Mouse (Mus musculus) midbrain, embryonic 13.5 days (tissue): ENCODE measurements around the gene Lsg1. TPM values are rescaled to one million over a fixed set of nuclear protein-coding genes. Genes with fewer than 3 reads are reported as not detected.

Source experiments
- ATAC-seq: fragments of 200-750 bp; cut with Nextera tagmentation; 2 replicates; pipeline ENCODE4 v1.8.0; 2017; ENCODE audit warnings: mild to moderate bottlenecking, moderate TSS enrichment, moderate library complexity
- H3K27ac ChIP-seq: fragments of 300-500 bp; sonication (generic); 2 replicates; pipeline ENCODE4 v1.5.1; 2015; ENCODE audit warnings: inconsistent platforms, mild to moderate bottlenecking, moderate library complexity
- H3K27me3 ChIP-seq: fragments of 300-500 bp; sonication (generic); 2 replicates; pipeline ENCODE4 v1.6.1; 2015; ENCODE audit warnings: mild to moderate bottlenecking, inconsistent platforms
- H3K36me3 ChIP-seq: fragments of 300-500 bp; sonication (generic); 2 replicates; pipeline ENCODE4 v1.6.1; 2015; ENCODE audit warnings: mild to moderate bottlenecking, inconsistent platforms
- H3K4me1 ChIP-seq: fragments of 300-500 bp; sonication (generic); replicated peaks from 2 replicates; pipeline ENCODE4 v1.6.1; 2015; ENCODE audit warnings: inconsistent platforms
- H3K4me2 ChIP-seq: fragments of 300-500 bp; sonication (generic); replicated peaks from 2 replicates; pipeline ENCODE4 v1.6.1; 2015; ENCODE audit warnings: moderate library complexity, mild to moderate bottlenecking, inconsistent platforms
- H3K4me3 ChIP-seq: fragments of 300-500 bp; sonication (generic); replicated peaks from 2 replicates; pipeline ENCODE4 v1.5.1; 2015; ENCODE audit warnings: mild to moderate bottlenecking, inconsistent platforms
- H3K9ac ChIP-seq: fragments of 300-500 bp; sonication (generic); replicated peaks from 2 replicates; pipeline ENCODE4 v1.6.1; 2015; ENCODE audit warnings: mild to moderate bottlenecking, inconsistent platforms
- H3K9me3 ChIP-seq: fragments of 300-500 bp; sonication (generic); 2 replicates; pipeline ENCODE4 v1.6.1; 2016; ENCODE audit warnings: mild to moderate bottlenecking, inconsistent platforms
- WGBS: fragments of 180-500 bp; shearing (Covaris S2); methylation state at CpG from one replicate; pipeline ENCODE4 v1.1.7; 2015; 5-methylcytosine and 5-hydroxymethylcytosine counted together
- polyA plus RNA-seq: library from polyadenylated mRNA; unstranded; fragments of >200 nt; fragmentation: Nextera tagmentation; extraction: Ambion mirVana; gene quantifications from 2 replicates; pipeline ENCODE4 v1.2.1, GENCODE M21; 2015

The Lsg1 gene
- polyA plus RNA-seq: 59.1 and 64.7 TPM in 2 replicates

- Histone ChIP-seq H3K36me3 (peaks cover 26% of the 10 kb centered on the region), H3K4me2 (peak within 1 kb of the TSS; percentile 77), H3K9me3 (no peaks in the 10 kb centered on the region), H3K4me3 (peak within 1 kb of the TSS; percentile 70), H3K9ac (peak within 1 kb of the TSS; percentile 74), H3K4me1 (peaks cover 19% of the 10 kb centered on the region), H3K27ac (peak within 1 kb of the TSS; percentile 62), H3K27me3 (0 out of 2 replicates have a peak, but pooled peaks cover 6% of the 10 kb centered on the region)
- peak; percentile 96 for ATAC-seq
- WGBS: 4% methylated on average over 35 of the region's 35 CpGs
Measured at GRCm38 (mm10) chr16:30587494-30588327, at the start of gene Lsg1. TSS of gene Lsg1 (minus strand) at chr16:30587592.

GRCm38 (mm10) chr16:30633906-30634746 is 46.7 kb upstream of the Lsg1 start:
- no peaks in the 10 kb centered on the region for H3K36me3 ChIP-seq
- H3K9ac ChIP-seq: no peak overlapping the region
- no peaks in the 10 kb centered on the region for H3K27me3 ChIP-seq
- no peaks in the 10 kb centered on the region for H3K4me1 ChIP-seq
- no peak overlapping the region for H3K4me3 ChIP-seq
- no peak overlapping the region for H3K27ac ChIP-seq
- no peaks in the 10 kb centered on the region for H3K9me3 ChIP-seq
- no peak for ATAC-seq
- 64% methylated on average over 8 of the region's 8 CpGs for WGBS
- no peak overlapping the region for H3K4me2 ChIP-seq

- no peak overlapping the region for H3K4me3 ChIP-seq
- no peak overlapping the region for H3K27ac ChIP-seq
- ATAC-seq: no peak
- H3K4me1 ChIP-seq: no peaks in the 10 kb centered on the region
- H3K27me3 ChIP-seq: no peaks in the 10 kb centered on the region
- H3K9ac ChIP-seq: no peak overlapping the region
- no peaks in the 10 kb centered on the region for H3K9me3 ChIP-seq
- H3K4me2 ChIP-seq: no peak overlapping the region
- 91% methylated on average over 5 of the region's 5 CpGs for WGBS
- no peaks in the 10 kb centered on the region for H3K36me3 ChIP-seq
Measured at GRCm38 (mm10) chr16:30629509-30629908, 42.1 kb upstream of the Lsg1 start.

- no peak overlapping the region for H3K27ac ChIP-seq
- no peak overlapping the region for H3K4me3 ChIP-seq
- no peak for ATAC-seq
- 43% methylated on average over 6 of the region's 6 CpGs for WGBS
- H3K9me3 ChIP-seq: no peaks in the 10 kb centered on the region
- H3K4me2 ChIP-seq: no peak overlapping the region
- no peaks in the 10 kb centered on the region for H3K27me3 ChIP-seq
- no peak overlapping the region for H3K9ac ChIP-seq
- no peaks in the 10 kb centered on the region for H3K36me3 ChIP-seq
- H3K4me1 ChIP-seq: no peaks in the 10 kb centered on the region
Measured at GRCm38 (mm10) chr16:30628401-30628800, 41.0 kb upstream of the Lsg1 start.

- Histone ChIP-seq H3K4me2 (no peak overlapping the region), H3K9ac (no peak overlapping the region), H3K4me3 (no peak overlapping the region), H3K27ac (no peak overlapping the region), H3K4me1 (no peaks in the 10 kb centered on the region), H3K27me3 (no peaks in the 10 kb centered on the region), H3K9me3 (no peaks in the 10 kb centered on the region), H3K36me3 (no peaks in the 10 kb centered on the region)
- WGBS: 71% methylated on average over 11 of the region's 11 CpGs
- ATAC-seq: no peak
Measured at GRCm38 (mm10) chr16:30627586-30628337, 40.4 kb upstream of the Lsg1 start.

- WGBS: 84% methylated on average over 2 of the region's 2 CpGs
Measured at GRCm38 (mm10) chr16:30624640-30625039, 37.2 kb upstream of the Lsg1 start.

GRCm38 (mm10) chr16:30623645-30624044 is 36.3 kb upstream of the Lsg1 start:
- no peaks in the 10 kb centered on the region for H3K27me3 ChIP-seq
- no peak overlapping the region for H3K4me3 ChIP-seq
- no peaks in the 10 kb centered on the region for H3K9me3 ChIP-seq
- H3K4me1 ChIP-seq: no peaks in the 10 kb centered on the region
- no peaks in the 10 kb centered on the region for H3K36me3 ChIP-seq
- H3K9ac ChIP-seq: no peak overlapping the region
- 91% methylated on average over 7 of the region's 7 CpGs for WGBS
- H3K4me2 ChIP-seq: no peak overlapping the region
- ATAC-seq: no peak
- no peak overlapping the region for H3K27ac ChIP-seq

More at GRCm38 (mm10) chr16:30624640-30625039, 37.2 kb upstream of the Lsg1 start:
- H3K9ac ChIP-seq: no peak overlapping the region
- no peaks in the 10 kb centered on the region for H3K36me3 ChIP-seq
- no peaks in the 10 kb centered on the region for H3K4me1 ChIP-seq
- H3K27ac ChIP-seq: no peak overlapping the region
- no peaks in the 10 kb centered on the region for H3K9me3 ChIP-seq
- no peak overlapping the region for H3K4me2 ChIP-seq
- no peak for ATAC-seq
- H3K27me3 ChIP-seq: no peaks in the 10 kb centered on the region
- no peak overlapping the region for H3K4me3 ChIP-seq

GRCm38 (mm10) chr16:30616281-30616680 is 28.9 kb upstream of the Lsg1 start:
- ATAC-seq: no peak
- 69% methylated on average over 3 of the region's 3 CpGs for WGBS
- Histone ChIP-seq H3K4me1 (peaks cover 15% of the 10 kb centered on the region), H3K36me3 (no peaks in the 10 kb centered on the region), H3K4me3 (no peak overlapping the region), H3K9me3 (no peaks in the 10 kb centered on the region), H3K9ac (no peak overlapping the region), H3K4me2 (no peak overlapping the region), H3K27ac (no peak overlapping the region), H3K27me3 (no peaks in the 10 kb centered on the region)

GRCm38 (mm10) chr16:30614705-30615317 is 27.4 kb upstream of the Lsg1 start:
- Histone ChIP-seq H3K4me2 (no peak overlapping the region), H3K9me3 (no peaks in the 10 kb centered on the region), H3K9ac (no peak overlapping the region), H3K27me3 (no peaks in the 10 kb centered on the region), H3K4me3 (no peak overlapping the region), H3K36me3 (no peaks in the 10 kb centered on the region), H3K4me1 (peaks cover 15% of the 10 kb centered on the region), H3K27ac (no peak overlapping the region)
- peak; percentile 63 for ATAC-seq
- 12% methylated on average over 6 of the region's 6 CpGs for WGBS

- Histone ChIP-seq H3K27me3 (no peaks in the 10 kb centered on the region), H3K36me3 (no peaks in the 10 kb centered on the region), H3K4me3 (no peak overlapping the region), H3K27ac (no peak overlapping the region), H3K4me2 (no peak overlapping the region), H3K9me3 (no peaks in the 10 kb centered on the region), H3K9ac (no peak overlapping the region), H3K4me1 (peaks cover 15% of the 10 kb centered on the region)
- ATAC-seq: no peak
- WGBS: 28% methylated on average over 5 of the region's 5 CpGs
Measured at GRCm38 (mm10) chr16:30614122-30614521, 26.7 kb upstream of the Lsg1 start.

GRCm38 (mm10) chr16:30613122-30613521 is 25.7 kb upstream of the Lsg1 start:
- Histone ChIP-seq H3K4me3 (no peak overlapping the region), H3K4me2 (no peak overlapping the region), H3K4me1 (peaks cover 15% of the 10 kb centered on the region), H3K36me3 (no peaks in the 10 kb centered on the region), H3K9ac (no peak overlapping the region), H3K27me3 (no peaks in the 10 kb centered on the region), H3K27ac (no peak overlapping the region), H3K9me3 (no peaks in the 10 kb centered on the region)
- ATAC-seq: no peak
- 86% methylated on average over 7 of the region's 7 CpGs for WGBS
